Mouse (Mus musculus): ENCODE results near the gene Atat1. TPM values are rescaled to one million over a fixed set of nuclear protein-coding genes. Genes with fewer than 3 reads are reported as not detected.

The Atat1 gene
- polyA plus RNA-seq, 1 experiment, result 24.3 TPM

- Histone ChIP-seq H3K27me3 (ENCODE audit: control insufficient read depth, insufficient read depth, low read length) (no peaks in the 10 kb centered on the region), H3K36me3 (ENCODE audit: control insufficient read depth, insufficient read depth, low read length) (peaks cover 14% of the 10 kb centered on the region), H3K4me3 (ENCODE audit: extremely low read depth, insufficient read depth, insufficient read length) (peak overlapping the region; percentile 86), H3K4me1 (ENCODE audit: control insufficient read depth, insufficient read depth, insufficient read length) (peaks cover 8% of the 10 kb centered on the region), H3K27ac (ENCODE audit: insufficient read depth, low read length) (peak overlapping the region; percentile 99)
- peak in 1 of 2 experiments; percentile 44 for DNase-seq (ENCODE audit: low read depth in 1 of 2, low spot score in 2 of 2)
- no peak for TF ChIP-seq CTCF (IDR thresholded peaks at IDR 0.05; ENCODE audit: extremely low read depth, insufficient read depth, insufficient read length, insufficient replicate concordance)
- no peak for TF ChIP-seq POLR2A (IDR thresholded peaks at IDR 0.05; ENCODE audit: low read depth, low read length)
- WGBS, result under 1% methylated on average over 11 of the region's 11 CpGs
These were observed 8.6 kb upstream of the Atat1 start for GRCm38 (mm10) chr17:35918276-35919059.

- H3K27ac ChIP-seq (ENCODE audit: insufficient read depth, low read length), result peak overlapping the region; percentile 97
- no peak for TF ChIP-seq CTCF (IDR thresholded peaks at IDR 0.05; ENCODE audit: extremely low read depth, insufficient read depth, insufficient read length, insufficient replicate concordance)
- no peak; the same call in none of the 2 replicates for TF ChIP-seq POLR2A (IDR thresholded peaks at IDR 0.05; ENCODE audit: low read depth, low read length)
- H3K4me3 ChIP-seq (ENCODE audit: extremely low read depth, insufficient read depth, insufficient read length), result peak overlapping the region; percentile 86
- H3K27me3 ChIP-seq (ENCODE audit: control insufficient read depth, insufficient read depth, low read length), result no peaks in the 10 kb centered on the region
- H3K4me1 ChIP-seq (ENCODE audit: control insufficient read depth, insufficient read depth, insufficient read length), result peaks cover 8% of the 10 kb centered on the region
- WGBS, result under 1% methylated on average over 13 of the region's 13 CpGs
- peak in 1 of 2 experiments; percentile 52 for DNase-seq (ENCODE audit: low read depth in 1 of 2, low spot score in 2 of 2)
- peaks cover 14% of the 10 kb centered on the region for H3K36me3 ChIP-seq (ENCODE audit: control insufficient read depth, insufficient read depth, low read length)
These were observed 7.8 kb upstream of the Atat1 start for GRCm38 (mm10) chr17:35917463-35918251.

GRCm38 (mm10) chr17:35917143-35917462, 7.2 kb upstream of the Atat1 start:
- Histone ChIP-seq H3K4me3 (ENCODE audit: extremely low read depth, insufficient read depth, insufficient read length) (peak overlapping the region; percentile 86), H3K36me3 (ENCODE audit: control insufficient read depth, insufficient read depth, low read length) (peaks cover 16% of the 10 kb centered on the region), H3K4me1 (ENCODE audit: control insufficient read depth, insufficient read depth, insufficient read length) (peaks cover 8% of the 10 kb centered on the region), H3K27ac (ENCODE audit: insufficient read depth, low read length) (peak overlapping the region; percentile 97), H3K27me3 (ENCODE audit: control insufficient read depth, insufficient read depth, low read length) (no peaks in the 10 kb centered on the region)
- peak in 1 of 2 experiments; percentile 24 for DNase-seq (ENCODE audit: low read depth in 1 of 2, low spot score in 2 of 2)
- WGBS, result under 1% methylated on average over 8 of the region's 8 CpGs
- TF ChIP-seq POLR2A (IDR thresholded peaks at IDR 0.05; ENCODE audit: low read depth, low read length), result no peak
- no peak for TF ChIP-seq CTCF (IDR thresholded peaks at IDR 0.05; ENCODE audit: extremely low read depth, insufficient read depth, insufficient read length, insufficient replicate concordance)

- under 1% methylated on average over 83 of the region's 83 CpGs for WGBS
These were observed 6.6 kb upstream of the Atat1 start, which contains the start of the genes Mrps18b and Ppp1r10 for GRCm38 (mm10) chr17:35916297-35917142. Gene Mrps18b (minus strand): TSS chr17:35916389. Gene Ppp1r10 (plus strand): TSS chr17:35916434.

GRCm38 (mm10) chr17:35915538-35916296, 5.8 kb upstream of the Atat1 start:
- DNase-seq (ENCODE audit: low read depth in 1 of 2, low spot score in 2 of 2), result no peak
- WGBS, result 1% methylated on average over 28 of the region's 28 CpGs
- H3K36me3 ChIP-seq (ENCODE audit: control insufficient read depth, insufficient read depth, low read length), result peaks cover 19% of the 10 kb centered on the region
- H3K4me1 ChIP-seq (ENCODE audit: control insufficient read depth, insufficient read depth, insufficient read length), result peaks cover 10% of the 10 kb centered on the region
- H3K27ac ChIP-seq (ENCODE audit: insufficient read depth, low read length), result peak overlapping the region; percentile 56
- H3K4me3 ChIP-seq (ENCODE audit: extremely low read depth, insufficient read depth, insufficient read length), result peak overlapping the region; percentile 62
- no peak for TF ChIP-seq CTCF (IDR thresholded peaks at IDR 0.05; ENCODE audit: extremely low read depth, insufficient read depth, insufficient read length, insufficient replicate concordance)
- H3K27me3 ChIP-seq (ENCODE audit: control insufficient read depth, insufficient read depth, low read length), result no peaks in the 10 kb centered on the region

More at GRCm38 (mm10) chr17:35916297-35917142, 6.6 kb upstream of the Atat1 start, which contains the start of the genes Mrps18b and Ppp1r10:
- no peak for TF ChIP-seq CTCF (IDR thresholded peaks at IDR 0.05; ENCODE audit: extremely low read depth, insufficient read depth, insufficient read length, insufficient replicate concordance)
- peak; percentile 99 for TF ChIP-seq POLR2A (IDR thresholded peaks at IDR 0.05; ENCODE audit: low read depth, low read length)
- no peaks in the 10 kb centered on the region for H3K27me3 ChIP-seq (ENCODE audit: control insufficient read depth, insufficient read depth, low read length)
- DNase-seq (ENCODE audit: low read depth in 1 of 2, low spot score in 2 of 2), result peak; percentile 99
- H3K27ac ChIP-seq (ENCODE audit: insufficient read depth, low read length), result peak within 1 kb of the TSS; percentile 97
- H3K4me3 ChIP-seq (ENCODE audit: extremely low read depth, insufficient read depth, insufficient read length), result peak within 1 kb of the TSS; percentile 86
- H3K4me1 ChIP-seq (ENCODE audit: control insufficient read depth, insufficient read depth, insufficient read length), result peaks cover 8% of the 10 kb centered on the region
- H3K36me3 ChIP-seq (ENCODE audit: control insufficient read depth, insufficient read depth, low read length), result peaks cover 16% of the 10 kb centered on the region

GRCm38 (mm10) chr17:35914975-35915374, 5.1 kb upstream of the Atat1 start:
- Histone ChIP-seq H3K27me3 (ENCODE audit: control insufficient read depth, insufficient read depth, low read length) (no peaks in the 10 kb centered on the region), H3K4me1 (ENCODE audit: control insufficient read depth, insufficient read depth, insufficient read length) (peaks cover 10% of the 10 kb centered on the region), H3K4me3 (ENCODE audit: extremely low read depth, insufficient read depth, insufficient read length) (no peak overlapping the region), H3K36me3 (ENCODE audit: control insufficient read depth, insufficient read depth, low read length) (peaks cover 19% of the 10 kb centered on the region), H3K27ac (ENCODE audit: insufficient read depth, low read length) (no peak overlapping the region)
- 75% methylated on average over 6 of the region's 6 CpGs for WGBS
- TF ChIP-seq CTCF (IDR thresholded peaks at IDR 0.05; ENCODE audit: extremely low read depth, insufficient read depth, insufficient read length, insufficient replicate concordance) (no peak), POLR2A (IDR thresholded peaks at IDR 0.05; ENCODE audit: low read depth, low read length) (no peak)
- DNase-seq (ENCODE audit: low read depth in 1 of 2, low spot score in 2 of 2), result no peak

Data from spleen, adult 2 months (tissue).